Mouse (Mus musculus): Measurements from ENCODE around the gene L3mbtl1.

- TF ChIP-seq CTCF (IDR thresholded peaks at IDR 0.05; ENCODE audit: control insufficient read depth, insufficient read depth, insufficient read length), result no peak
- no peak for TF ChIP-seq USF1 (IDR thresholded peaks at IDR 0.05; ENCODE audit: low read depth)
- TF ChIP-seq MYOG (IDR thresholded peaks at IDR 0.05; ENCODE audit: control insufficient read depth, extremely low read depth, insufficient read length), result no peak
Observed at GRCm38 (mm10) chr2:162970896-162971295, 27.6 kb downstream of the L3mbtl1 start.

All from C2C12 (cell line).